In the genomic region with DNA sequence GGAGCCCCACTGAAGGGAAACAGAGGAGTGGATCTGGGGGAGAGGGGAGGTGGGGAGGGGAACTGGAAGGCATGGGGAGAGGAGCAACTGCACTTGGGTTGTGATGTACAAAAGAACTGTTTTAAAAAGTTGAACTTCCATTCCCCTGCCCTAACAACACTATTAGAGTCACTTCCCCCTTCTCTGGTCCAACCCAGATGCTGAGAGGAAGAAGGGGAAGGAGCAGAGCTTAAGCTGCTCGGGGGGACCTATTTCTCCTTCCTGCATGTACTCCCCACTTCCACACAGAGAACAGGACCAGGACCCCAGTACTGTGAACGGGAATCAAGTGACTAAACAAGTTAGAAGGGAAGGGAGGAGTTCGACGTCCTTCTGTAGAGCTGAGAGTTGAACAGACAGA, we compare ENCODE assay signal across 12 mouse cellular contexts.
"Had no signal": no experiment of that assay in that cellular context is flagged by ENCODE, and none has a peak within 500 bp of the region (broad histone marks: within the 10 kb centered on the region; RNA-seq: fewer than 3 reads in every experiment).

No protein-coding gene starts in this region.

- ATAC-seq: liver, embryonic 12.5 days; midbrain, embryonic 16.5 days had no signal

- H3K4me3 ChIP-seq: limb, embryonic 15.5 days; liver, embryonic 12.5 days; midbrain, embryonic 12.5 days had no signal

- H3K27me3 ChIP-seq: limb, embryonic 15.5 days; liver, embryonic 12.5 days; midbrain, embryonic 12.5 days had no signal

- H3K4me1 ChIP-seq: limb, embryonic 15.5 days; liver, embryonic 12.5 days; midbrain, embryonic 12.5 days had no signal

- H3K27ac ChIP-seq: limb, embryonic 15.5 days; liver, embryonic 12.5 days; midbrain, embryonic 12.5 days had no signal

- H3K36me3 ChIP-seq: limb, embryonic 15.5 days; liver, embryonic 12.5 days; midbrain, embryonic 12.5 days had no signal

- H3K9me3 ChIP-seq: limb, embryonic 15.5 days; liver, embryonic 12.5 days; midbrain, embryonic 12.5 days had no signal

- DNase-seq: kidney, adult 18-20 months; kidney, postnatal 10 days; kidney, postnatal 4 days; lung, embryonic 14.5 days; lung, postnatal 10 days; lung, postnatal 4 days; right cerebral cortex, postnatal 14 days; thymus, postnatal 4 days had no signal

- H3K9ac ChIP-seq: limb, embryonic 15.5 days; liver, embryonic 12.5 days; lung, embryonic 14.5 days; midbrain, embryonic 12.5 days had no signal
